Mouse (Mus musculus) lung, postnatal 10 days (tissue): ENCODE measurements at regions not wholly inside any gene's neighbourhood (a gene's known extent, or its start where the extent isn't known, plus 50 kb on each side); places are given as distances from the start of the nearest gene placed in this dataset.

Source experiments
- DNase-seq: peaks from one replicate; pipeline ENCODE4 v3.0.0; 2021

DNA sequence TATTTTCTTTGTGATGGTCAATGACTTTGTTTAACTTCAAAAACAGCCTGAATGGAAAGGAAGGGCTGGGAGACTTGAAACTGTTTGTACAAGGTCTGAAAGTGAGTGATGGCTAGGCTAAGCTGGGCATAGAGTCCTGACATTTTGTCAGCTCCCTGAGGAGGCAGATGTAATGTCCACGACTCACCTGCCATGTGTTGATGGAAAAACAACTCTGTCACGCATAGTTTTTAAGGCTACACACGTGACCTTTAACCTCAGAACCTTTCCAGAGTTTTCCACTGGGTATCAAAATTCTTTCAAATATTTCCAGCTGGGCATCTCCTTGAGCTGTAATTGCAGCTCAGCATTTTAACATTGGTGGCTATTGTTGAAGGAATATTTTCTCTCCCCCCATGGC lies 190.2 kb upstream of the Lrig1 start:
- no peak for DNase-seq

- no peak for DNase-seq
Observed at GRCm38 (mm10) chr6:94889271-94889670, 189.3 kb upstream of the Lrig1 start.

DNA sequence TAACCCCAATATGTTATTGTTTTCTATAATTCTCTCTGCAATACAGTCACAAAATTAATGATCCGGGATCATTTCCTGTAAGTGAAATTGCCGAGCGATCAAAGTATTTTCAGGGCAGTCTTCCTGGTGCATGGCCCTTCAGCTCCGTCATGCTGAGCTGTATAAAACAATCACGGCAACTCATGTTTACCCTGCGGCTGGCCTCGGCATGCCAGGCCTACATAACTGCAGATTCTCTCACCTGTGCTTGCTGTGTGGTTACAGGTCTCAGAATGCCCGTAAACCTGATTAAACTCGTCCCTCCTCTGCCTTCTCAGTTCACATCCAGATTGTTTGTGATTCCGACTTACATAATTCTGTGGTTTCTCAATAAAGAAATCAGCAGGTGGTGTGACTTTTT lies 181.2 kb upstream of the Lrig1 start:
- no peak for DNase-seq

DNA sequence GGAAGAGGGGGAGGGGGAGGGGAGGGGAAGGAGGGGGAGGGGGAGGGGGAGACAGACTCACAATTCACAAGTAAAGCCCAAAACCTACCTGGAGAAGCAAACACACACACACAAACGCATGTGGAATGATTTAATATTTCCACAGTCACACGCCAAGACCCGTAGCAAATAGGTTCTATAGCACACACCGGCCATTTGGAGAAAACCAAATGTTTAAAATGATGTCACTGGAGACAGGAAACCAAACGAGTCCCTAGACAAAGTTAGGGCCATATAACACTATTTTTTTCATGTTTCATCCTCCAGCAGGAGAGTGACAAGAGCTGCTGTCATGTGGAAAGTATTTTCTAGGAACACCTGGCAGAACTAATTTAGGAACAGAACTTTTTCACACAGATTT lies 175.9 kb upstream of the Lrig1 start:
- no peak for DNase-seq

GRCm38 (mm10) chr6:94875065-94875464 lies 175.1 kb upstream of the Lrig1 start:
- no peak for DNase-seq

GRCm38 (mm10) chr6:94874415-94874814 lies 174.5 kb upstream of the Lrig1 start:
- no peak for DNase-seq

DNA sequence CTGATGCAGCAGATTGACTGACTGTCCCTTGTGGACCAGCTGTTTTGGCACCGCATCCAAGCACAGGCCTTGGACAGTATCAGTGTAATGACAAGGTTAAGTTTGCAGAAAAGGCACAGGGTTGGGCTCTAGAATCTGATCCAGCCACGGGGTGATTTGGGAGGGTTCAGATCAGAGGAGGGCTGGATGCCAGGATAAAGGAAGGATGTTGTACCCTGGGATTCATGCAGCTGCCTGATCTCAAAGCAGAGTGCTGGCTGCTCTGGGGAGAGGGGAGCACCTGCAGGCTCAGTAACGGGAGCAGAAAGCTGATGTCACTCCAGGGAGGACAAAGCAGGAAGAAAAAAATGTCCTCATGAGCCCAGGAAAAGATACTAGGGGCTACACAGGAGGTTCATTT lies 168.0 kb upstream of the Lrig1 start:
- no peak for DNase-seq

DNA sequence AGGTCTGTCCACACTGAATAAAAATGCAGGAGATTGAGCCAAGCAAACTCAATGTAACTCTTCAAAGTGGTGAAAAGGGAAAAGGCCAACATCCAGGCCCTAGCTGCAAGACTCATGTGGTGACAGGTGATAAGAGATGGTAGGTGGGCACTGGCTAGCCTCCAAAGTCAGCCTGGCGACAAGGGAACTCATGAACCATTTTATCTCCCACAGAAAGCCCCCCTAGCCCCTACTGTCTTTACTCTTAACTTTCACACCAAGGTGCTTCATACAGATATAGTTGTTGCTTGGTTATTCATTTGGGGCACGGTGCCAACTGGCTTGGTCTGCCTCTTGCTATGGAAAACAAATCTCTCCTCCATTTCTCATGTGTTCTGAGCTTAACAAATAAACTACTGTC lies 165.5 kb upstream of the Lrig1 start:
- DNase-seq = no peak

GRCm38 (mm10) chr6:94858121-94858621 lies 158.2 kb upstream of the Lrig1 start:
- DNase-seq = no peak

GRCm38 (mm10) chr6:94850121-94850520 lies 150.2 kb upstream of the Lrig1 start:
- DNase-seq = no peak

DNA sequence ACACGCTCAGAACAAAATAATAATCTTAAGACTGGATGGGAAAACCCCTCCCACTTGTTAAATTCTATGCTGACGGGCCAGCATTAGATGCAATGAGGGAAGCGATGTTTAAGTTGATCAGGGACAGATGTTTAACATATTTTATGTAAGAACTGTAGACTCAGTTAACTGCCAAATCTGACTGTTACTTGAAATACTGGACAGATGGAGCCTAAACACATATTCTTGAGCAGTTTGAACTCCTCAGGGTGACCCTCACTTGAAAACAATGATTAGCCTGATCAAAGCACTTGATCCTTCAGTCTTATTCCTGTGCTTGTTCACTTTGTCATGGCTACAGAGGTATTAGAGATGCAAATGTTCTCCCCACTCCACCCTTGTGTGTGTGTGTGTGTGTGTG lies 149.6 kb upstream of the Lrig1 start:
- DNase-seq = no peak

DNA sequence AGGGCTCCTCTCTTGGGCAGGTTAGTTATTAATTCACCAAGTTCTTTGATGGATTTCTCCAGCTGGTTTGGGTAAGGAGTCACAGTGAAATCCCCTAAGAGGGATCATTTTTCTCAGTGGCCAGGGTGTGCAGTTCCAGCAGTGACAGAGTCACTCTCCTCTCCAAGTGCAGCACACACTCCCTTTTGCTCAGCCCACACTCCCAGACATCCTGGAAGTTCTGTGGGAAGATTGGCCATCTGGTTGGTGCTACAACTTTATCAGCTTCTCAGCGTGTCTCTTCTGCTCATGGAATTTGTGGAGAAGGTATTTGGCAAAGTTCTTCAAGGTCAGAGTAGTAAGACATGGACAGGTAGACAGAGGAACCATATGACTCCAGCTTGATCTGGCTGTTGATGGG lies 148.5 kb upstream of the Lrig1 start:
- DNase-seq = no peak

- no peak for DNase-seq
Observed at GRCm38 (mm10) chr6:94845821-94846220, 145.9 kb upstream of the Lrig1 start.

- DNase-seq = no peak
Observed at GRCm38 (mm10) chr6:94842856-94843255, 142.9 kb upstream of the Lrig1 start.

GRCm38 (mm10) chr6:94841881-94842280 lies 141.9 kb upstream of the Lrig1 start:
- DNase-seq = no peak

- DNase-seq = no peak
Observed at GRCm38 (mm10) chr6:94835742-94836141, 135.8 kb upstream of the Lrig1 start.

DNA sequence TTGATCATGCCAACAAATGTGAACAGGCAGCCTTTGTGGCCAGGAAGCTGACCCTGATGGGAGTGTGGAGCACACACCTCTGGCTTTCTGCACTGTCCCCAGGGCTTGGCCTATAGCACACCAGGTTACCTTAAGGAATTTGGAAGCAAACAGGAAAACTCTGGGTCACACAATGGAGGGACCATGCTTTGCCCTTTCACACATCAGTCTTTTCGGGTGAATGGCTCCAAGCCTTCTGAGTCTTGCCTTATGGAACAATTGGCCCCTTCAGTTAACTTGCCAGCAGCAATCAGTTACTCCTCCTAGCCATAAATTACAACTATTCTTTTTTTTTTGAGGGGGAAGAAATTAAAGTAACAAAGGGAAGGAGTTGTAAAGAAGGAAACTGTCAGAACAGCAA lies 134.6 kb upstream of the Lrig1 start:
- no peak for DNase-seq

DNA sequence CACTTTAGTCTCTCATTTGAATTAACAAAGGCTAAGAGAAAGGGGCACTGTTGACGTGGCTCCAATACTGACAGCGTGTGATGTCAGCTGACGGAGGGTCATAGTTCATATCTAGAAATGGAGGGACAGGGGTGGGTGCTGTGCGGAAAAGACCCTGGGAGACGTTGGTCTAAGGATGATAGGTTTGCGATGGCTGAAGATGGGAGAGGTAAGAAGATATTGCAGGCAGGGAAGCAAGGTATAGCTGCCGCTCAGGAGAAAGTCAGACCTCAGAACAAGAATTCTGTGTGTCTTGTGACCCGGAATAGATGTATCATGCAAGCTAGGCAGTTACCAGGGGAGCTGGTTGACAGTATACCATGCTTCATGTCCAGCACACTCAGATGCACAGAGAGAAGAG lies 130.8 kb upstream of the Lrig1 start:
- no peak for DNase-seq

GRCm38 (mm10) chr6:94829246-94829645 lies 129.3 kb upstream of the Lrig1 start:
- no peak for DNase-seq

DNA sequence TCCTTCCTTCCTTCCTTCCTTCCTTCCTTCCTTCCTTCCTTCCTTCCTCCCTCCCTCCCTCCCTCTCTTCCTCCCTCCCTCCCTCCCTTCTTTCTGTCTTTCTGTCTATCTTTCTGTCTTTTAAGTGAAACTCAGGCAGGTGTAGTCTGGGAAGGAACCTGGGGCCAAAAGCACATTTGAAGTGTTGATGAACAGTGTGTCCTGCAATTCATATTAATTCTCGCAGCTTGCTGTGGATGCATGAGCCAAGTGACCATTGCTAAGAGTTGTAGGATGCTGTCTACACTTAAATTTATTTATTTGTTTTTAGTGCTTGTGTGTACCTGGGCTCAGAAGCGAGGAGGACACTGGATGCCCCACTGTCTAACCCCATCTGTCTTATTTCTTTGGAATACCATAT lies 126.7 kb upstream of the Lrig1 start:
- no peak for DNase-seq

- DNase-seq = no peak
Observed at GRCm38 (mm10) chr6:94818220-94818619, 118.3 kb upstream of the Lrig1 start.

DNA sequence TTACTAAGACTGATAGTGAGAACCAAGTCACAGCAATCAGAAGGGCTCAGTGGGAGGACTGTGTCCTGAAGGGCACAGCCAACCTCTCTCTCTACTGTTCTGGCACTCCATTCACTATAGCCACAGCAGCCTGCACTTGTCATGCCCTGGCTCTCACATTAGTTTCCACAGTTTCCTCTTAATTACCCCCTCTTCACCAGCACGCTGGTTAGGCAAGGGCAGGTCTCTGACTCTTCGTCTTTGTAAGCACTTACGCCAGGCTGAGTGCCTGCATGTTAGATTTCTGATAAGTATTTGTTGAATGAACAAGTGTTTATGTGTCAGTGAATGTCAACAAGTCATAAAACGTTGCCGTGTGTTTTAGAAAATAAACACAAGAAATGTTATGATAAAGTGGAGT lies 116.2 kb upstream of the Lrig1 start:
- no peak for DNase-seq

GRCm38 (mm10) chr6:94814711-94815110 lies 114.8 kb upstream of the Lrig1 start:
- DNase-seq = no peak

DNA sequence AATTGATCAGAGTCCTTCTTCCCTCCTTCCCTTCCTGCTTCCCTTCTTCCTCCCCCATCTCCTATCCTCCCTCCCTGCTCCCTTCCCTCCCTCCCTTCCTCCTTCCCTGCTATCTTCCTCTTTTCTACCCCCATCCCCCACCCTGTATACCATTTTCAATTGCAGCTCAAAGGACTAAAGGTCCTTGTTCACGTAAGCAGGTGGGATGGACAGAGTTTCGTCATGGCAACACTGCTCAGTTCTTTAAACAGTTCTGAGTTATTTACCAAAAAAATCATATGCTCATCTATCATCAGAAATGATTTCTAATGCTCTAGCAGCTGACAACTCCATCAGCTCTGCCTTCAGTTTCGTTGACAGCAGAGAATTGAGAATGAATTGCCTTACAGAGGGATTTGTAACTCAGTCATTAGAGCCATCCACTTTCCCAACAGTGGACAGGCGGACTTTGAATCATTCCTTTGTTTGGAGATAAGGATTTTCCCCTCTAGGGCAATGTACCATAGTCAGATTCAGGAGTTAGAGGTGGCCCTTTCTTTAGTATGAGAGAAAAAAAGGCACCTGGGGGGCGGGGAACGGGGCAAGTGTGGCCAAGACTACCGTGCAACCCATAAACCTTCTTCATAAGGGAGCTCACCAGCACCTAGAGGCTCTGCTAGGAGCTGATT lies 113.7 kb upstream of the Lrig1 start:
- DNase-seq = no peak

DNA sequence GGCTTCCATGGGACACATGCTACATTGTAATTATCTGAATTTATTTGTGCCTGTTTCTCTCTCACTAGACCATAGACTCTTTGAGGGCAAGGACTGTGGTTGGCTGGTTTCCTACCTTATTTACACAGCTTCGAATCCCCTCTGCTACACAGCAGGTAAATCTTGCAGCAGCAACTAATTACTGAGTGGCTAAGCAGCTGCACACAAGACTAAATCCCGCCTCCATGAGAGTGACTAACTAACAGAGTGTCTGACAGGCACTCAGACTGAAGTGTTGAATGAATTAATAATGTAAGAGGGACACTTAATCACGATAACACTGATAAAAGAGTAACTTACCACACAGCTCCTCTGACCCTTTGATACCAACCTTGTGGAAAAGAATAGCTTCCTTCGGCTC lies 111.9 kb upstream of the Lrig1 start:
- no peak for DNase-seq
